ENCODE assay signal across 15 mouse cellular contexts in genomic region chr1:38743863-38744262, GRCm38 (mm10).
"Had no signal": no experiment of that assay in that cellular context is flagged by ENCODE, and none has a peak within 500 bp of the region (broad histone marks: within the 10 kb centered on the region; RNA-seq: fewer than 3 reads in every experiment).

No protein-coding gene starts in this region.

- H3K4me1 ChIP-seq: kidney, embryonic 15.5 days; limb, embryonic 10.5 days; liver, embryonic 15.5 days; megakaryocyte, embryonic 14.5 days; midbrain, embryonic 15.5 days; neural tube, embryonic 12.5 days had no signal

- H3K4me2 ChIP-seq: hindbrain, embryonic 14.5 days; kidney, embryonic 15.5 days; liver, embryonic 11.5 days; liver, embryonic 15.5 days; lung, embryonic 14.5 days; midbrain, embryonic 11.5 days; midbrain, embryonic 15.5 days; neural tube, embryonic 12.5 days had no signal

- H3K27ac ChIP-seq: hindbrain, embryonic 14.5 days; left cerebral cortex, adult 2 months; limb, embryonic 10.5 days; liver, embryonic 15.5 days; macrophage; midbrain, embryonic 15.5 days; neural tube, embryonic 12.5 days had no signal

- H3K4me3 ChIP-seq: kidney, embryonic 15.5 days; left cerebral cortex, adult 2 months; limb, embryonic 10.5 days; liver, embryonic 15.5 days; megakaryocyte, embryonic 14.5 days; midbrain, embryonic 15.5 days; neural tube, embryonic 12.5 days had no signal

- DNase-seq: lung, embryonic 14.5 days; thymus, adult 18-20 months; thymus, postnatal 14 days had no signal

- H3K9ac ChIP-seq: hindbrain, embryonic 14.5 days; kidney, embryonic 15.5 days; liver, embryonic 15.5 days; lung, embryonic 14.5 days; midbrain, embryonic 15.5 days; neural tube, embryonic 12.5 days had no signal

- H3K9me3 ChIP-seq: kidney, embryonic 15.5 days; limb, embryonic 10.5 days; liver, embryonic 15.5 days; midbrain, embryonic 15.5 days; neural tube, embryonic 12.5 days had no signal

- H3K36me3 ChIP-seq: kidney, embryonic 15.5 days; limb, embryonic 10.5 days; liver, embryonic 15.5 days; midbrain, embryonic 15.5 days; neural tube, embryonic 12.5 days had no signal

- ATAC-seq: intestine, postnatal 0 days; midbrain, embryonic 15.5 days had no signal

- H3K27me3 ChIP-seq: kidney, embryonic 15.5 days; liver, embryonic 15.5 days; midbrain, embryonic 15.5 days; neural tube, embryonic 12.5 days had no signal
